ENCODE assay signal across 9 mouse cellular contexts in genomic region chr3:134330943-134331342, GRCm38 (mm10).
DNase-seq lines count a peak whose midpoint lies in the region; ATAC-seq and TF ChIP-seq lines count a peak whose summit lies in the region.
"Had no signal": no experiment of that assay in that cellular context is flagged by ENCODE, and none has a peak within 500 bp of the region (broad histone marks: within the 10 kb centered on the region; RNA-seq: fewer than 3 reads in every experiment).

No protein-coding gene starts in this region.

- no peak for TF ChIP-seq CTCF in brain, embryonic 14.5 days (IDR thresholded peaks at IDR 0.05; ENCODE audit: borderline replicate concordance, extremely low read depth, insufficient read depth, insufficient read length)

- no peaks in the 10 kb centered on the region for H3K9me3 ChIP-seq in kidney, embryonic 14.5 days (ENCODE audit: control insufficient read depth, low read length)
- H3K9me3 ChIP-seq in forebrain, embryonic 15.5 days: no peaks in the 10 kb centered on the region
- H3K9me3 ChIP-seq in midbrain, embryonic 12.5 days: no peaks in the 10 kb centered on the region

- WGBS in kidney, embryonic 14.5 days: 42% methylated on average over 11 of the region's 11 CpGs
- WGBS in forebrain, embryonic 15.5 days: 4% methylated on average over 11 of the region's 11 CpGs
- 47% methylated on average over 11 of the region's 11 CpGs for WGBS in midbrain, embryonic 12.5 days

- no peak for DNase-seq in kidney, postnatal 25 days
- DNase-seq in brain, embryonic 14.5 days (ENCODE audit: low read depth): peak; percentile 85
- no peak for DNase-seq in adipocyte (ENCODE audit: low spot score)
- DNase-seq in urinary bladder, postnatal 10 days (ENCODE audit: low spot score): no peak
- no peak for DNase-seq in ovary, adult 18-20 months (ENCODE audit: low spot score)

- H3K4me3 ChIP-seq in kidney, embryonic 14.5 days (ENCODE audit: low read length): peak overlapping the region; percentile 8; the same call in 1 of the 2 replicates
- peak overlapping the region; percentile 32 for H3K4me3 ChIP-seq in forebrain, embryonic 15.5 days
- peak overlapping the region; percentile 22 for H3K4me3 ChIP-seq in midbrain, embryonic 12.5 days

- no peak overlapping the region for H3K9ac ChIP-seq in kidney, embryonic 14.5 days (ENCODE audit: low read depth, low read length)
- H3K9ac ChIP-seq in forebrain, embryonic 15.5 days (replicated peaks): peak overlapping the region; percentile 24
- H3K9ac ChIP-seq in midbrain, embryonic 12.5 days (replicated peaks): 0 out of 2 replicates have a peak overlapping the region, but pooled peaks have one; percentile 5

- peak overlapping the region; percentile 30 for H3K4me2 ChIP-seq in kidney, embryonic 14.5 days (replicated peaks; ENCODE audit: low read depth, low read length)
- H3K4me2 ChIP-seq in forebrain, embryonic 15.5 days (replicated peaks): peak overlapping the region; percentile 56
- H3K4me2 ChIP-seq in midbrain, embryonic 12.5 days (replicated peaks): peak overlapping the region; percentile 33

- H3K27me3 ChIP-seq in kidney, embryonic 14.5 days (ENCODE audit: control insufficient read depth, insufficient read depth, low read length): no peaks in the 10 kb centered on the region
- H3K27me3 ChIP-seq in forebrain, embryonic 15.5 days: no peaks in the 10 kb centered on the region
- H3K27me3 ChIP-seq in midbrain, embryonic 12.5 days: no peaks in the 10 kb centered on the region

- ATAC-seq in kidney, embryonic 14.5 days (ENCODE audit: low FRiP score, low TSS enrichment): no peak
- ATAC-seq in forebrain, embryonic 15.5 days (replicated peaks): peak; percentile 86
- ATAC-seq in midbrain, embryonic 12.5 days (ENCODE audit: low FRiP score, low read depth): peak; percentile 52

- no peak overlapping the region for H3K27ac ChIP-seq in kidney, embryonic 14.5 days (ENCODE audit: low read depth, low read length)
- H3K27ac ChIP-seq in forebrain, embryonic 15.5 days (replicated peaks): peak overlapping the region; percentile 27; the same call in 1 of the 2 replicates
- peak overlapping the region; percentile 67 for H3K27ac ChIP-seq in midbrain, embryonic 12.5 days (replicated peaks)
- H3K27ac ChIP-seq: macrophage had no signal

- no peaks in the 10 kb centered on the region for H3K4me1 ChIP-seq in kidney, embryonic 14.5 days (ENCODE audit: control insufficient read depth, insufficient read depth, low read length)
- peaks cover 8% of the 10 kb centered on the region for H3K4me1 ChIP-seq in forebrain, embryonic 15.5 days
- peaks cover 17% of the 10 kb centered on the region for H3K4me1 ChIP-seq in midbrain, embryonic 12.5 days

- TF ChIP-seq POLR2A in brain, embryonic 14.5 days (IDR thresholded peaks at IDR 0.05; ENCODE audit: borderline replicate concordance, extremely low read depth, insufficient read depth, insufficient read length, poor library complexity, severe bottlenecking): no peak

- H3K36me3 ChIP-seq in kidney, embryonic 14.5 days (ENCODE audit: control insufficient read depth, insufficient read depth, low read length): no peaks in the 10 kb centered on the region
- no peaks in the 10 kb centered on the region for H3K36me3 ChIP-seq in forebrain, embryonic 15.5 days
- H3K36me3 ChIP-seq in midbrain, embryonic 12.5 days: no peaks in the 10 kb centered on the region
